Mouse (Mus musculus): ENCODE data around the gene Gm49366. TPM values are rescaled to one million over a fixed set of nuclear protein-coding genes. Genes with fewer than 3 reads are reported as not detected.
A peak's percentile ranks its signal among the peaks of the same experiment; 100 is the strongest.
"Not testable (repeated sequence)": the region's sequence is repeated elsewhere in the genome, so short reads cannot be mapped to it uniquely, and the experiment has no call there.

The Gm49366 gene
- polyA plus RNA-seq, 1 experiment = not detected

- Histone ChIP-seq H3K4me1 (ENCODE audit: control insufficient read depth, insufficient read depth, low read length) (no peaks in the 10 kb centered on the region), H3K4me3 (ENCODE audit: insufficient read depth, low read depth, low read length) (no peak overlapping the region), H3K27ac (ENCODE audit: insufficient read depth, low read depth, low read length) (no peak overlapping the region)
- 52% methylated on average over 4 of the region's 4 CpGs for WGBS
- 0 out of 2 replicates have a peak, but pooled peaks have one; percentile 10 for TF ChIP-seq CTCF (IDR thresholded peaks at IDR 0.05; ENCODE audit: insufficient read depth, low read depth, low read length)
- no peak for TF ChIP-seq POLR2A (IDR thresholded peaks at IDR 0.05; ENCODE audit: insufficient read depth, low read depth, low read length)
Observed at GRCm38 (mm10) chr12:84030659-84031332, 7.9 kb upstream of the Gm49366 start.

DNA sequence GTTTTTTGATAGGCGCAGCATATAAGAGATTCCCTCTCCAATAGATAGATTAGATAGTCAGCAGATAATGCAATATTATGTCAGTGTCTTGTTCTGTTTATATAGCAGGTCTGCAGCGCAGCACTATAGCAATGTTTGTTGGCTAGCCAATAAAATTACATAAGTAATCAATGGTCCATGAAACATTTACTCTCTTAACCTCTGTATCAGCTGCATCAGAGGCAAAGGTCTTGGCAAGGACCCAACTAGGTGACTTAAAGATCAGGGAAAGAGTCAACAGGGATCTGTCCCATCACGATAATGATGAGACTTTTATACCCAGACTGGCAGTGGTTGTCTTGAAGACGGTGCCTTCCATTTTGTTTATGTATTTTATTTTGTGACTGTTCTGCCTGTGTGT is 5.9 kb upstream of the Gm49366 start:
- WGBS = 91% methylated on average over 4 of the region's 4 CpGs
- no peak for TF ChIP-seq POLR2A (IDR thresholded peaks at IDR 0.05; ENCODE audit: insufficient read depth, low read depth, low read length)
- TF ChIP-seq CTCF (IDR thresholded peaks at IDR 0.05; ENCODE audit: insufficient read depth, low read depth, low read length) = no peak
- 0 out of 2 replicates have a peak, but pooled peaks cover 2% of the 10 kb centered on the region for H3K4me1 ChIP-seq (ENCODE audit: control insufficient read depth, insufficient read depth, low read length)

GRCm38 (mm10) chr12:84033302-84033701 is 5.4 kb upstream of the Gm49366 start:
- not testable (repeated sequence) for H3K4me1 ChIP-seq (ENCODE audit: control insufficient read depth, insufficient read depth, low read length); H3K27ac ChIP-seq (ENCODE audit: insufficient read depth, low read depth, low read length); H3K4me3 ChIP-seq (ENCODE audit: insufficient read depth, low read depth, low read length)
- 91% methylated on average over 2 of the region's 2 CpGs for WGBS

More for the DNA sequence above, 5.9 kb upstream of the Gm49366 start:
- no peak overlapping the region for H3K27ac ChIP-seq (ENCODE audit: insufficient read depth, low read depth, low read length)
- H3K4me3 ChIP-seq (ENCODE audit: insufficient read depth, low read depth, low read length) = no peak overlapping the region

- Histone ChIP-seq H3K4me3 (ENCODE audit: insufficient read depth, low read depth, low read length) (no peak overlapping the region), H3K27ac (ENCODE audit: insufficient read depth, low read depth, low read length) (no peak overlapping the region), H3K4me1 (ENCODE audit: control insufficient read depth, insufficient read depth, low read length) (0 out of 2 replicates have a peak, but pooled peaks cover 2% of the 10 kb centered on the region)
- TF ChIP-seq CTCF (IDR thresholded peaks at IDR 0.05; ENCODE audit: insufficient read depth, low read depth, low read length) = no peak
- 83% methylated on average over 4 of the region's 4 CpGs for WGBS
Observed at GRCm38 (mm10) chr12:84034108-84034507, 4.6 kb upstream of the Gm49366 start.

- WGBS = 13% methylated on average over 27 of the region's 32 CpGs
- not testable (repeated sequence) for H3K27ac ChIP-seq (ENCODE audit: insufficient read depth, low read depth, low read length); H3K4me1 ChIP-seq (ENCODE audit: control insufficient read depth, insufficient read depth, low read length)
- H3K4me3 ChIP-seq (ENCODE audit: insufficient read depth, low read depth, low read length) = peak within 1 kb of the TSS; percentile 79
Observed at GRCm38 (mm10) chr12:84038241-84038640, 494 bp upstream of the Gm49366 start, which contains the start of gene Acot4. TSS of gene Acot4 (plus strand) at chr12:84038379.

- TF ChIP-seq POLR2A (IDR thresholded peaks at IDR 0.05; ENCODE audit: insufficient read depth, low read depth, low read length) (no peak), CTCF (IDR thresholded peaks at IDR 0.05; ENCODE audit: insufficient read depth, low read depth, low read length) (no peak)
- WGBS = 93% methylated on average over 5 of the region's 5 CpGs
- H3K4me1 ChIP-seq (ENCODE audit: control insufficient read depth, insufficient read depth, low read length) = 0 out of 2 replicates have a peak, but pooled peaks cover 2% of the 10 kb centered on the region
- no peak overlapping the region for H3K4me3 ChIP-seq (ENCODE audit: insufficient read depth, low read depth, low read length)
- H3K27ac ChIP-seq (ENCODE audit: insufficient read depth, low read depth, low read length) = no peak overlapping the region
Observed at GRCm38 (mm10) chr12:84042248-84042647, 3.5 kb downstream of the Gm49366 start.

DNA sequence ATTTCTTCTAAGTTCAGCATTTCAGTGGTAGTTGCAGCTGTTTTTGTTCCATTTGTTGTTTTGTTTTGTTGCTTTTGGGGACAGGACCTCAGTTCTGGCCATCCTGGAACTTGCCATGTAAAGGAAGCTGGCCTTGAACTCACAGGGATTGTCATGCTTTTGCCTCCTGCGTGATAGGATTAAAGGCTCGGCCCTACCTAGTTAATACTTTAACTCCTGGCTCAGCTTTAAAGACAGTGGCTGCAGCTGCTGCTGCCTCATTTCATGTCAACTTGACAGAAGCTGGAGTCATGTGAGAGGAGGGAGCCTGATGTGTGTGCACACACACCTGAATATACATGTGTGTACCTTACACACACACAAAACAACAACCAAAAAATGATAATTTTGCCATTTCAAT is 5.3 kb downstream of the Gm49366 start:
- TF ChIP-seq CTCF (IDR thresholded peaks at IDR 0.05; ENCODE audit: insufficient read depth, low read depth, low read length) (no peak), POLR2A (IDR thresholded peaks at IDR 0.05; ENCODE audit: insufficient read depth, low read depth, low read length) (no peak)
- WGBS = 85% methylated on average over 2 of the region's 2 CpGs
- Histone ChIP-seq H3K4me1 (ENCODE audit: control insufficient read depth, insufficient read depth, low read length) (no peaks in the 10 kb centered on the region), H3K27ac (ENCODE audit: insufficient read depth, low read depth, low read length) (no peak overlapping the region), H3K4me3 (ENCODE audit: insufficient read depth, low read depth, low read length) (no peak overlapping the region)

- Histone ChIP-seq H3K4me1 (ENCODE audit: control insufficient read depth, insufficient read depth, low read length) (no peaks in the 10 kb centered on the region), H3K27ac (ENCODE audit: insufficient read depth, low read depth, low read length) (no peak overlapping the region)
- TF ChIP-seq CTCF (IDR thresholded peaks at IDR 0.05; ENCODE audit: insufficient read depth, low read depth, low read length) (no peak), POLR2A (IDR thresholded peaks at IDR 0.05; ENCODE audit: insufficient read depth, low read depth, low read length) (no peak)
Observed at GRCm38 (mm10) chr12:84046906-84047305, 8.2 kb downstream of the Gm49366 start.

GRCm38 (mm10) chr12:84050744-84051143 is 12.0 kb downstream of the Gm49366 start:
- not testable (repeated sequence) for H3K4me1 ChIP-seq (ENCODE audit: control insufficient read depth, insufficient read depth, low read length); H3K27ac ChIP-seq (ENCODE audit: insufficient read depth, low read depth, low read length); H3K4me3 ChIP-seq (ENCODE audit: insufficient read depth, low read depth, low read length)
- WGBS = 86% methylated on average over 5 of the region's 5 CpGs

More at GRCm38 (mm10) chr12:84046906-84047305, 8.2 kb downstream of the Gm49366 start:
- no peak overlapping the region for H3K4me3 ChIP-seq (ENCODE audit: insufficient read depth, low read depth, low read length)
- 98% methylated on average over 1 of the region's 1 CpGs for WGBS

DNA sequence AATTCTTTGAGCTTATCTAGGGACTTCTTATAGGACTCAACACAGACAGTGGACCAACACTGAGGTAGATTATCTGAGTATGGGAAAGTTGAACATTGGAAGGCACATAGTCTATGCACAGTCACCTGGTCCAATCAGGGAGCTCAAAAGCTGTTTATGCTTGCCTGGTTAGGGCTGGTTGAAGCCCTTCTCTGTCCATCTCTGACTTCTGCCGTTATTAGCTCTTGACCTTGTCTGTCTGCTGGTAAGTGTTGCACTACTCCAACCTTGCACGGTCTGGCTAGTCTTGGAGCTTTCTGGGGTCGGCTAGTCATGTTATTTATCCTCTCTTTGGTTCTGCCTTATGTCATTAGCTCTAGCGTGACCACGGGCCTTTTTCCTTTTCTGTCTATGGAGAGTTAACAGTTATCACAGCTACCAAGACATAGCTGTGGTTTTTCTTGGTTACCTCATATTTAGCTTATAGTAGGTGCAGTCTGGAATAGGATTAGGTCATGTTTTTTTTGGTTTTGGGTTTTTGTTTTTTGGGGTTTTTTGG is 13.3 kb downstream of the Gm49366 start, which contains the start of gene Acot3:
Acot3 (plus strand) TSS at position 208 of the 538 bp plus-strand sequence.
- Histone ChIP-seq H3K4me3 (ENCODE audit: insufficient read depth, low read depth, low read length) (no peak within 1 kb of the TSS), H3K4me1 (ENCODE audit: control insufficient read depth, insufficient read depth, low read length) (peaks cover 6% of the 10 kb centered on the region; the same call in 1 of the 2 replicates), H3K27ac (ENCODE audit: insufficient read depth, low read depth, low read length) (no peak within 1 kb of the TSS)
- no peak for TF ChIP-seq POLR2A (IDR thresholded peaks at IDR 0.05; ENCODE audit: insufficient read depth, low read depth, low read length)
- no peak for TF ChIP-seq CTCF (IDR thresholded peaks at IDR 0.05; ENCODE audit: insufficient read depth, low read depth, low read length)
- 92% methylated on average over 5 of the region's 5 CpGs for WGBS

Data from olfactory bulb, adult 2 months (tissue).